Mouse (Mus musculus) left cerebral cortex, adult 9 months (tissue): ENCODE data around the gene Bglap.
A peak's percentile ranks its signal among the peaks of the same experiment; 100 is the strongest.
"Not testable (repeated sequence)": the region's sequence is repeated elsewhere in the genome, so short reads cannot be mapped to it uniquely, and the experiment has no call there.

ENCODE experiments used
- DNase-seq, 2 experiments: peaks; one replicate each; pipeline ENCODE4 v3.0.0; 2022; ENCODE audit warnings: low spot score in 2 of 2

Gene Bglap

GRCm38 (mm10) chr3:88384364-88384763 is at the start of gene Bglap:
Bglap (minus strand) TSS chr3:88384464.
- no peak for DNase-seq

DNA sequence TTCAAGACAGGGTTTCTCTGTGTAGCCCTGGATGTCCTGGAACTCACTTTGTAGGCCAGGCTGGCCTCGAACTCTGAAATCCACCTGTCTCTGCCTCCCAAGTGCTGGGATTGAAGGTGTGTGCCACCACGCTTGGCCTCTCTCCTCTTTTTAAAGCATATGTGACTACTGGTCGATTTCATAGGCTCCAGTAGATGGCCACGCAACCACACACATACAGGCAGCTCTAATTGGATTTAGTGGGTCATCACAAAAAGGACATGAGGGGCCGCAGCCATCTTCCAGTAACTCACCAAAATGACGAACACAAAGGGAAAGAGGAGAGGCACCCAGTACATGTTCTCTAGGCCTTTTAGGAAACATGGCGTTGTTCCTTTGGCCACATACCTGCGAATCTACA is 44.4 kb upstream of the Bglap start:
- not testable (repeated sequence) for DNase-seq

- DNase-seq, result no peak
Measured at GRCm38 (mm10) chr3:88427342-88427905, 43.2 kb upstream of the Bglap start.

GRCm38 (mm10) chr3:88425708-88426420 is 41.6 kb upstream of the Bglap start:
- DNase-seq, result no peak

GRCm38 (mm10) chr3:88425330-88425689 is 41.0 kb upstream of the Bglap start:
- no peak for DNase-seq

DNA sequence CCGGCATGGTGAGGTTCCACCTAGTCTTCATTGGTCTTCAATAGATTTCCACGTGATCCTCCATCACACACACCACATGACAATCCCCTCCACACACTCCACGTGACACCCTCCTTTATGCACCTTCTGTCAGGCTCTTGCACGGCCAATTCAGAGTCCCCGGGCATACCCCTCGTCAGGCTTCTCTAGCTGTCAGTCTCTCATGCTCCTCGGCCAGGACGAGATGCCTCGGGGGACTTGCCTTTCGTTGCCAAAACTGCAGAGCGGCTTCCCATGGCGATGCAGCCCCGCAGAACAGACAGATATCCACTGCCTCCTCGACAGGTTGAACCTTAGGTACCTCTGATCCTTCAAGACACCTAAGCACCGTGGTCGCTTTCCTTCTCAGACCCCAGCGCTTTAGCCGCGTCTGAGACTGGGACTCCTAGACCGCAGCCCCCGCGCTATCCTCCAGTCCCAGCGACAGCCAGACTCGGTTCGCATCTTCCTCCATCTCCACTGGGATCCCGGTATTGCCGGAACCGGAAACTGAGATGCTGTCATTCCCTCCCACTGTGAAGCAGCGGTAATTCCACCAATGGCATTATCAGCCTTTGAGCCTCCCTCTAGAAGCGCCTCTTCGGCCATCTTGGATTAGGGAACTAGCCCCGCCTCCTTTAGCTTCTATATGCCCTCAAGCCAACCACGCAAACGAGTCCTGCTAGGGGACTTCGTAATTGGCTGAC is 40.5 kb upstream of the Bglap start, which contains the start of gene Slc25a44:
Slc25a44 (minus strand) TSS at position 535 of the 725 bp plus-strand sequence.
- DNase-seq, result peak; percentile 94 to 97

- no peak for DNase-seq
Measured at GRCm38 (mm10) chr3:88422020-88422720, 37.9 kb upstream of the Bglap start.

- DNase-seq, result no peak
Measured at GRCm38 (mm10) chr3:88420771-88421170, 36.5 kb upstream of the Bglap start.

- DNase-seq, result no peak
Measured at GRCm38 (mm10) chr3:88418016-88418415, 33.8 kb upstream of the Bglap start.

- no peak for DNase-seq
Measured at GRCm38 (mm10) chr3:88415668-88416067, 31.4 kb upstream of the Bglap start.

- no peak for DNase-seq
Measured at GRCm38 (mm10) chr3:88412636-88413035, 28.4 kb upstream of the Bglap start.

DNA sequence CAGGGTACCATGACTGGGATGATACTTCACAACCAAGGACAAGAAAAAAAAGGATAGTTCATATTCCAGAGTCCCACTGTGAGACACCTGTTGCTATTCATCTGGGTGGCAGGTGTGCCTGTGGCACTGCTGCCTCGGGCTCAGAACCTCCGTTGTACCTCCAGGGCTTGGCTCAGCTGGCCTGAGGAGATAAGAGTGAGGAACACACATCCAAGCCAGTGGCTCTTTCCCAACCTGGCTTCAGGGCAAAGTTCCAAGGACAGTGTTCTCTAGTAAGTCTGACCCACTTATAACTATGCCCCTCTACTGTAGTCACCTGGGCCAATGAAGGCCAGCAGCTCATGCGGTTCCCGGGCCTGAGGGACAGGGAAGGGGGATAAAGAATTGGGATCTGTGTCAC is 27.4 kb upstream of the Bglap start:
- DNase-seq, result no peak

DNA sequence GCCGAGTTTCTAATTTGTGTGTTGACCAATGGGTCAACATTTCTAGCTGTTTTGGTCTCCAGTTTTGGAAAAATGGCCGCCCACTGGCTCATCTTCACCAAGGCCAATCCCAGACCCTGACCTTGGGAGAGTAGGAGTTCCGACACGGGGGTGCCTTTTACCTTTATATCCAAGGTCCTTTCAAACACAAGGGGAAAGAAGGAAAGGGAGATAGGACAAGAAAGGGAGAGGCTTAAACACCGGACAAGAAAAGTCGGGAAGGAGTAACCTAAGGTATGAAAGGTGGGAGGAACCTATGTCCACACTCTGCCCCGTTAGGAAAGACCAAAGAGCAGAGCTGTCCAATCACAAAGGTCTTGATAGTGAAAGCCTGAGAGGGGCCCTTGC is 26.4 kb upstream of the Bglap start:
- no peak for DNase-seq

DNA sequence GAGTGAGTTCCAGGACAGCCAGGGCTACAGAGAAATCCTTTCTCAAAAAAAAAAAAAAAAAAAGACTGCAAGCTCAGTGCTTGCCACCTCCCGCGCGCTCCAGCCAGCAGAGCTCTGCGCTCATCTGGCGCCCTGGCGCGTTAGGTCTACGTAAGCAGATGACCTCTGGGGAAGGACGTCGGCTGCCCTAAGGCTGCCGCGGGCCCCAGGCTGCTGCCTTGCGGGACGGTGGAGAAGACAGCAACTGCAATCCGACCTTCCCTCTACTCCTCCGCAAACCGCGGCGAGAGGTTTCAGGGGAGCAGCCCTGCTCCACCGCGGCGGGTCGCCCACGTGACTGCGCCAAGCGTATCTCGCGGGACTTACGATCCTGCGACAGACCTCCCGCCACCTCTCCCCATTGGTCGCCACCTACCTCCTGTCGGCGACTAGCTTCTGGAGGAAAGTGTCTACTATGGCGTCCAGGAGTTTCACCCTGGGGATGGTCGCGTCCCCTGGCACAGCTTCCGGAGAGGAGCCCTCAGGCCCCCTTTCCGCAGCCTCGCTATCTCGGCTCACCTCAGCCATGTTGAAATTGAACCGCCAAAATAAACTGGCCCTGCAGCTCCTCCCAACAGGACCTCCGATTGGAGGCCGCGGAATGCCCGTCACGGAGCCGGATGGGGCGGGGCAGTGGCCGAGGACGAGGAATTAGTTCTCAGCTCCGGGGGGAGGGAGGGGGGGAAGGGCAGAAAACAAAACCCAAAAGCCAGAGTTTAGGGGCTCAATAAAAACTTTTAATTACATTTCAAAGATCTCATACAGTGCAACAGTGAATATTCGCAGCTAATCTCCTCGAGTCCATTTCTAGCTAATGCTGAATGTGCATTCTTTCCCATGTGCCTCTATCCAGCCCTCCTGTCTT is 25.7 kb upstream of the Bglap start, which contains the start of gene Pmf1:
Pmf1 (minus strand) TSS at position 591 of the 904 bp plus-strand sequence.
- peak; percentile 86 to 89 for DNase-seq

DNA sequence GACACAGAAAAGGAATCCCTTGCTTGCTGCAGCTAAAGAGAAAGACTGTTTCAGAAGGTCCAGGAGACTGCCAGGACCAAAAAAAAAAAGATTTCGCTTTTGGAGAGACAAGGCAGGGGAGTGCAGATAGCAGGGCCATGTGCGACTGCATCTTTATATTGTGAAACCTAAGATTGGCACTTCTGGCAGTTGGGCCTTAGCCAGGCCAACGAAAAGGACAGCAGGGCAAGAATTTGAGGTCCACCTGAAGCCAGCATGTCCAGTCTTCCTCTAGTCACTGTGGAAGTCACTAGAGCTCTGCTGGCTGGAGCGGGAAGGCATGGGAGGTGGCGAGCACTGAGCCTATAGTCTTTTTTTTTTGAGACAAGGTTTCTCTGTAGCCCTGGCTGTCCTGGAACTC is 24.7 kb upstream of the Bglap start:
- no peak for DNase-seq

- DNase-seq, result no peak
Measured at GRCm38 (mm10) chr3:88407529-88407928, 23.3 kb upstream of the Bglap start.

- DNase-seq, result peak; percentile 49 to 74
Measured at GRCm38 (mm10) chr3:88407090-88407489, 22.8 kb upstream of the Bglap start.

DNA sequence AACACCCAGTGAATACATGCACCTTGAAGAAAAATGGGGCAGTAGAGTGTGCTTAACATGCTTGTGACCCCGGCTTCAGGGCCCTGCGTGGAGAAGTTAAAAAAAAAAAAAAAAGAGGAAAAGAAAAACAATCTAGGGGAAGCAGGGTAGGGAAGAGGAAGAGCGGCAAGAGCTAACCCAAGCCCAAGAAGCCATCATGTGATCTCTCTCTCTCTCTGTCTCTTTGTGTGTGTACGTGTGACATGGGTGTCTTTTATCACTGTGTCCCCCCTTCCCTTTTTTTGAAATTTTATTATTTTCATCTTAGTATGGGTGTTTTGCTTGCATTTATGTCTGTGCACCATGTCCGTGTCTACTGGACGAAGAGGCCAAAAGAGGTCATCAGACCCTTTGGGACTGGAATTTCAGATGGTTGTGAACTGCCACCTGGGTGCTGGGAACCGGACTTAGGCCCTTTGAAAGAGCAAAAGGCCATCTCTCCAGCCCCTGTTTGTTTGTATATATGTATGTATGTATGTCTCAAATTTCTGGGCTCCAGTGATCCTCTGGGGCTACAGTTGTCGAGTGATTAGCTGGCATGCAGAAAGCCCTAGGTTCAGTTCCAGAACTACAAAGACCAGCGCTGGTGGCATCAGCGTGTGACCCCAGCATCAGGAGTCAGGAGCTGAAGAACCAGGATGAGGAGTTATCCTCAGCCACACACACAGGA is 19.4 kb upstream of the Bglap start:
- no peak for DNase-seq

GRCm38 (mm10) chr3:88398666-88399065 is 14.4 kb upstream of the Bglap start:
- DNase-seq, result no peak

DNA sequence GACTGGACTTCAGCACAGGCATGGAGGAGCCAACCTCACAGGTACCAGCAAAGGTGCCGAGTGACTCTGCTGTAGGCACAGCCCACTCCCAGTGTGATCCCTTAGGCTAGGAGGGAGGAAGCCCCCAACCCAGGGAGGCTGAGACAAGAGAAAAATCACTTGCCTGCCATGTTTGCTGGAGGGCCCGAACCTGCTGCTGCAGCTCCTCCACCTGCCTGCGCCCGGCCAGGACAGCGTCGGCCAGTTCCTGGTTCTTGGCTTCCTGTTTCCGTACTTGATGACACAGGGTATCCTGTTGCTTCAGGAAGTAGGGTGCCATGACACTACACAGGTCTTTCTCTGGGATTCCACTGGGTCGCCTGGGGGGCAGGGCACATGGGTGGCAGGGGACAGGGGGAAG is 11.5 kb upstream of the Bglap start:
- DNase-seq, result no peak

DNA sequence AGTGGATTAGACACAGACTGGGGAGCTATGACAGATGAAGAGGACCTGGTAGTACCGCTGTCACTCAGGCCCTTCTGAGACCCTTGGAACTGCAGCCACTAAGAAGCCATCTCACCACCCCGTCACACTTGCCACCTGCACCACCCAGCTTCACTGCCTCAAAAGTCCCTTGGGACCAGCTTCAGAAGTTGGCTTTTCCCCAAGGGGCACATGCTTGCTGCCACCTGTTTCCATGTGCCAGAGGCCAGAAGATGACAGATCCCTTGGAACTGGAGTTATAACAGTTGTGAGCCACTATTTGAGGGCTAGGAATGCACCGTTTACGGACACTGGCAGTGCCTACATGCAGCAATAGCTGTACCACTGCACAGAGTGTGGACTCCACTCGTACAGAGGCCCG is 11.0 kb upstream of the Bglap start:
- DNase-seq, result no peak
